Mouse (Mus musculus) liver, adult 2 months (tissue): ENCODE data around the gene Pde4dip. TPM values are rescaled to one million over a fixed set of nuclear protein-coding genes. Genes with fewer than 3 reads are reported as not detected.

Experiments used
- DNase-seq: peaks from one replicate; pipeline ENCODE4 v3.0.0-alpha.2; 2011; ENCODE audit warnings: low read depth, low spot score; ENCODE audit errors: extremely low read depth
- H3K27ac ChIP-seq: fragments of 200-500 bp; replicated peaks from 2 replicates; pipeline ENCODE4 v1.5.1; 2012; ENCODE audit warnings: low read depth, mild to moderate bottlenecking, control low read depth, inconsistent platforms, low read length; ENCODE audit not compliant: insufficient read depth
- H3K27me3 ChIP-seq: fragments of 200-500 bp; 2 replicates; pipeline ENCODE4 v1.6.1; 2012; ENCODE audit warnings: mild to moderate bottlenecking, moderate library complexity, low read length, inconsistent platforms; ENCODE audit not compliant: control insufficient read depth, insufficient read depth
- H3K36me3 ChIP-seq: fragments of 200-500 bp; 2 replicates; pipeline ENCODE4 v1.6.1; 2012; ENCODE audit warnings: low read length, inconsistent platforms; ENCODE audit not compliant: control insufficient read depth, insufficient read depth
- H3K4me1 ChIP-seq: fragments of 200-500 bp; 2 replicates; pipeline ENCODE4 v1.6.1; 2011; ENCODE audit warnings: low read length; ENCODE audit not compliant: control insufficient read depth, insufficient read depth
- H3K4me3 ChIP-seq: fragments of 200-500 bp; 2 replicates; pipeline ENCODE4 v1.5.1; 2011; ENCODE audit warnings: low read depth, mild to moderate bottlenecking, control low read depth, low read length, moderate library complexity; ENCODE audit not compliant: insufficient read depth
- H3K79me2 ChIP-seq: fragments of 200-500 bp; 2 replicates; pipeline ENCODE4 v1.6.1; 2012; ENCODE audit warnings: inconsistent platforms, mild to moderate bottlenecking, low read length, moderate library complexity; ENCODE audit not compliant: control insufficient read depth, insufficient read depth
- H3K9ac ChIP-seq: fragments of 200-500 bp; 2 replicates; pipeline ENCODE4 v1.6.1; 2012; ENCODE audit warnings: low read depth, mild to moderate bottlenecking, control low read depth, inconsistent platforms, low read length
- CTCF ChIP-seq: fragments of 200-500 bp; IDR thresholded peaks from 2 replicates; pipeline ENCODE4 v1.5.1; 2011; ENCODE audit warnings: low read depth, low read length, control low read depth
- POLR2A ChIP-seq: fragments of 200-500 bp; IDR thresholded peaks from 2 replicates; pipeline ENCODE4 v1.6.1; 2011; ENCODE audit warnings: low read length, control low read depth; ENCODE audit not compliant: insufficient read depth; ENCODE audit errors: extremely low read depth
- WGBS: fragments of 180-500 bp; shearing (Covaris S2); methylation state at CpG from one replicate; pipeline ENCODE4 v1.1.7; 2018; 5-methylcytosine and 5-hydroxymethylcytosine counted together
- polyA plus RNA-seq: library from polyadenylated mRNA; depleted of rRNA; stranded (reverse); fragments of >200 nt; gene quantifications from 2 replicates; pipeline ENCODE4 v1.2.3, GENCODE M21; 2012
- total RNA-seq: library from RNA; depleted of rRNA; stranded (reverse); fragments of >200 nt; gene quantifications from 2 replicates; pipeline ENCODE4 v1.2.3, GENCODE M21; 2014

Gene Pde4dip
- total and polyA plus RNA-seq, 2 experiments = 24.0 to 50.1 TPM

DNA sequence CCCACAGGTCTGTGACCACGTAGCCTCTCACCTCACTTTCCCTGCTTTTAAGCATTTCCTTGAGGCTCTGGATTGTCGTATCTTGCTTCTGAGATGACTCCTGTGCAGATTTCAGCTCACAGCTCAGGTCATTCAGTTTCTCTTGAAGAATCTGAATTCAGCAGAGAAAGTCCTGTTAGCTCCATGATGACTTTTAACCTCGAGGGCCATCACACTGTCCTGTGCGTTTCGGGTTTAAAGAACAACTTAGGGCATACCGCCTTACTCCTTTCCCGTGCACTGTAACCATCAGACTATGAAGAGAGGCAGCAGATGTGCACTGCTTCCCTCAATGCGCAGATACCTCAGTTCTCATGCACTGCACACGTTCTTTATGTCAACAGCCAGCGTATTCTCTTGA is 131.0 kb downstream of the Pde4dip start:
- TF ChIP-seq CTCF = no peak
- TF ChIP-seq POLR2A = no peak
- no peaks in the 10 kb centered on the region for H3K27me3 ChIP-seq
- peaks cover 29% of the 10 kb centered on the region for H3K36me3 ChIP-seq
- 0 out of 2 replicates have a peak overlapping the region, but pooled peaks have one; percentile 2 for H3K9ac ChIP-seq
- H3K4me1 ChIP-seq = peaks cover 11% of the 10 kb centered on the region
- 47% methylated on average over 10 of the region's 10 CpGs for WGBS
- H3K4me3 ChIP-seq = no peak overlapping the region
- H3K79me2 ChIP-seq = 0 out of 2 replicates have a peak, but pooled peaks cover 5% of the 10 kb centered on the region
- peak; percentile 75 for DNase-seq
- peak overlapping the region; percentile 85 for H3K27ac ChIP-seq

DNA sequence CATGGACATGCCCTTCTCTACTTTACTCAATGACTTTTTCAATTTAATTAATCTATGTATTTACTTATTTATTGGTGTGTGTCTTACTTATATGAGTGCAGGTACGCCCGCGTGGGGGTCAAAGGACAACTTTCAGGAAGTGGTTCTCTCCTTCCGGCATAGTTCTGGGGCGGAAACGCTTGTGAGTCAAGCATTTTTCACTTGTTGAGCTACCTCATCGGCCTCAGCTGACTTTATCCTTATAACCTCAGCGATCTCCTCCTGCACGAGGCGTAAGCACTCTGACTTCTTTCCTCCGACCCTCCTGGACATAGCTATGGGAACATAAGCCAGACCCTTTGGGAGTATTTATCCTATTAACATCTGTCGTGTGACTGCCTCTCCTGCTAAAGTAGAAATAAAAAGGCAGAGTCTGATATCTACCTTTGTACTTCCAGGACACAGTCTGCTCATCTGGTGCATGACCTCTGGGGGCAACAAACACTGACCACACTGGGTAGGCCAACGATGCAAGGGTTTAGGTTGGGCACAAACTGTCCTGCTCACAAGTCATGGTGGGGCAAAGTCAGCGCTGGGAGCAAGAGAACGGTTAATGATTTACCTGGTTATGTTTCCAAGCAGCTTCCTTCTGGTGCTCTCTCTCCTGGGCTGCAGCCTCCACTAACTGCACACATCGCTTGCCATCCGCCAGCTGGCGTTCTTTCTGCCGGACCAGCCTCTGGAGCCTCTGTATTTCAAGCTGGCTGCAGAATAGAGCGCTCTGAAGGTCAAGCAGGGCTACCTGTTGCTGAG is 132.0 kb downstream of the Pde4dip start:
- DNase-seq = peak; percentile 100
- H3K4me1 ChIP-seq = peaks cover 11% of the 10 kb centered on the region
- TF ChIP-seq POLR2A (no peak), CTCF (peak; percentile 49)
- peaks cover 34% of the 10 kb centered on the region for H3K36me3 ChIP-seq
- 27% methylated on average over 20 of the region's 20 CpGs for WGBS
- H3K27me3 ChIP-seq = no peaks in the 10 kb centered on the region
- H3K27ac ChIP-seq = peak overlapping the region; percentile 96
- peak overlapping the region; percentile 29; the same call in 1 of the 2 replicates for H3K9ac ChIP-seq
- H3K79me2 ChIP-seq = no peaks in the 10 kb centered on the region
- H3K4me3 ChIP-seq = no peak overlapping the region

DNA sequence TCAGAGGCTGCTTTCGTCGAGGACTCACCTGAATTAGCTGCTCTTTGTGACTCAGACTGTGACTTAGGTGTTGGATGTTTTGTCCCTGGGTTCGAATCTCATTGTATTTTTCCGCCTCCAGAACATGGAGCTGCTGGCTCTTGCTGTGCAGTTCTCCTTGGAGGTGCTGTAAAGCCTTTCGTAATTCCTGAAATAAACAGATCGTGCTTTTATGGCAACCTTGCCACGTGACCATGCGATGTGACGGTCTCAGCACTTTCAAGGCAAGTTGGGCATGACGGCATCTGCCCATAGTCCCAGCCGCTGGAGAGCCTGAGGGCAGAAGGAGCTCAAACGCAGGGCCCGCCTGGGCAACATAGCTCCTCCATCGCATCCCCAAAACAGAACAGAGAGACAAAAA is 133.1 kb downstream of the Pde4dip start:
- H3K79me2 ChIP-seq = no peaks in the 10 kb centered on the region

DNA sequence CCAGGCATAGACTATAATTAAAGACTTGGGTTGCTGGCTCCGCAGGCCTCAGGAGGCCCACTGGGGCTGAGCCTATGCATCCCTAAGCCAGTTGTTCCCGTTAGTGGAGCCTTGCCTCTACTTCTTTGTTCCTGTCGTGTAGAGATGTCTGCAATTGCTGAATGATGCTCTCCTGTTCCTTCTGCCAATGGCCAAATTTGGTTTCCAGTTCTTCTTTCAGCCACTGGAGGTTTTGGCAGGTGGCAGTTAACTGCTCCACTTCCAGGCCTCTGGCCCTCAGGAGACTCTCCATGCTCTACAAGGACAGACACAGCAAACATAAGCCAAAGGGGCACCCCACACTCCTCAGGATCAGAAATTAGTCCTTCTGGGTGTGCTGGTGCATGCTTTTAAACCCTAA is 135.6 kb downstream of the Pde4dip start:
- 83% methylated on average over 3 of the region's 3 CpGs for WGBS
- H3K79me2 ChIP-seq = no peaks in the 10 kb centered on the region
- H3K36me3 ChIP-seq = peaks cover 61% of the 10 kb centered on the region
- DNase-seq = no peak
- H3K9ac ChIP-seq = no peak overlapping the region
- H3K4me3 ChIP-seq = no peak overlapping the region
- no peaks in the 10 kb centered on the region for H3K27me3 ChIP-seq
- no peak for TF ChIP-seq CTCF
- no peak for TF ChIP-seq POLR2A
- H3K4me1 ChIP-seq = peaks cover 7% of the 10 kb centered on the region
- no peak overlapping the region for H3K27ac ChIP-seq

More for the DNA sequence above, 133.1 kb downstream of the Pde4dip start:
- no peaks in the 10 kb centered on the region for H3K27me3 ChIP-seq
- TF ChIP-seq POLR2A (no peak), CTCF (no peak)
- peaks cover 11% of the 10 kb centered on the region for H3K4me1 ChIP-seq
- no peak overlapping the region for H3K9ac ChIP-seq
- no peak for DNase-seq
- 95% methylated on average over 14 of the region's 14 CpGs for WGBS
- no peak overlapping the region for H3K27ac ChIP-seq
- H3K4me3 ChIP-seq = no peak overlapping the region
- H3K36me3 ChIP-seq = peaks cover 43% of the 10 kb centered on the region

DNA sequence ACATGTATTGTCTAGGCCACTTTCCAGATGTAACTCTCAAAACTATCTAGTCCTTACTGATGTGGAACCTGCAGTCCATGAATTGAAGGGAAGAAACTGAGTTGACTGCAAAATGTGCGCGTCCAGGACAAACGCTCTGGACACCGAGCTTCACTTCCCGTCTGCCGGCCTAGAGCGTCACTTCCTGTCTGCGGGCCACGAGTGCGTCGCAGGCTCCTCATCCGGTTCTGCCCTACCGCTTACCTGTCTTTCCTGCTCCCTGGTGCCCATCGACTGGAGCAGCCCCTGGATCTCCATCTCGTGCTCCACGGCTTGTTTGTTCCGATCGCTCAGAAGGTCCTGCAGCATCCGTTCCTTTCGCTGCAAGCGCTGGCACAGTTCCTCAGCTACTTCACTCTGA is 136.9 kb downstream of the Pde4dip start:
- TF ChIP-seq CTCF (no peak), POLR2A (no peak)
- no peak overlapping the region for H3K27ac ChIP-seq
- no peak overlapping the region for H3K9ac ChIP-seq
- no peak overlapping the region for H3K4me3 ChIP-seq
- H3K4me1 ChIP-seq = peaks cover 4% of the 10 kb centered on the region
- WGBS = 88% methylated on average over 21 of the region's 21 CpGs
- peaks cover 72% of the 10 kb centered on the region for H3K36me3 ChIP-seq
- H3K27me3 ChIP-seq = no peaks in the 10 kb centered on the region
- H3K79me2 ChIP-seq = no peaks in the 10 kb centered on the region
- no peak for DNase-seq

DNA sequence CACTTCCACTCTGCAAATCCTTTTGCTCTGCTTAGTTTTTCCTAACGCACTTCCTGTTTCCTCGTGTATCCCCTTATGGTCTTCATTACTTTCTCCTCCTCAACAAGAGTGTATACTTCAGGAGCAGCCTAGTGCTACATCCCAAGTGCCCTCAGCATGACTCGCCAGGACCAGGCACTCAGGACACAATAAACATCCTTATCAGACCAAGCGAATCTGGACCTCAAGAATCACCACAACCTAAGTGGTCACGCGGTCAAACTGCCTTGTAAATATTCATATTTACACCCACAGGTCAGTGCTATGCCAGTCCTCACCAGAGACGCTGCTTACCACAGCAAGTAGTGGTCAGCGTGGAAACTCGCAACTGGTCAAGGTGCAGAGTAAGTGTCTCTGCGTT is 139.7 kb downstream of the Pde4dip start:
- no peak overlapping the region for H3K27ac ChIP-seq
- TF ChIP-seq CTCF = no peak
- no peak overlapping the region for H3K9ac ChIP-seq
- H3K36me3 ChIP-seq = peaks cover 74% of the 10 kb centered on the region
- DNase-seq = no peak
- no peaks in the 10 kb centered on the region for H3K4me1 ChIP-seq
- no peaks in the 10 kb centered on the region for H3K79me2 ChIP-seq
- H3K4me3 ChIP-seq = no peak overlapping the region
- H3K27me3 ChIP-seq = no peaks in the 10 kb centered on the region
- 92% methylated on average over 10 of the region's 10 CpGs for WGBS
